ENCODE assay signal across 12 mouse cellular contexts in the genomic region with DNA sequence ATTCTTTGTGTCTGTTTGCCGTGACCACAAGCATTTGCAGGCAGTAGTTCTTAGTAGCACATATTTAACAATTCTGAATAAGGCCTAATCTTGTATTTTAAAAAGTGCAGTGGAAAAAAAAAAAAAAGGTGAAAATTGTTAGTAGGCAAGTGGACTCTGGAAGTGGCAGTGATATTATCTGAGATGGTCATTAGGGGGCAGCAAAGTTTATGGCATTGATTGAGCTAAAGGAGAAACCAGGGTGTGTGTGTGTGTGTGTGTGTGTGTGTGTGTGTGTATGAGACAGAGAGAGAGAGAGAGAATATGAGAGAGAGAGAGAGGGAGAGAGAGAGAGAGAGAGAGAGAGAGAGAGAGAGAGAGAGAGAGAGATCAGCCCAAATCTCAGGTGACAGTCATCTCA. TPM values are rescaled to one million over a fixed set of nuclear protein-coding genes. Genes with fewer than 3 reads are reported as not detected.
DNase-seq lines count a peak whose midpoint lies in the region; ATAC-seq and TF ChIP-seq lines count a peak whose summit lies in the region.
"Had no signal": no experiment of that assay in that cellular context is flagged by ENCODE, and none has a peak within 500 bp of the region (broad histone marks: within the 10 kb centered on the region; RNA-seq: fewer than 3 reads in every experiment).

No protein-coding gene starts in this region.

- no peaks in the 10 kb centered on the region for H3K4me1 ChIP-seq in kidney, postnatal 0 days (replicated peaks; ENCODE audit: insufficient read depth, low read length)
- H3K4me1 ChIP-seq in kidney, embryonic 16.5 days (ENCODE audit: insufficient read depth, low read length): peaks cover 4% of the 10 kb centered on the region; the same call in 1 of the 2 replicates
- H3K4me1 ChIP-seq in neural tube, embryonic 15.5 days: peaks cover 5% of the 10 kb centered on the region

- no peaks in the 10 kb centered on the region for H3K27me3 ChIP-seq in kidney, postnatal 0 days (ENCODE audit: insufficient read depth, low read length)
- H3K27me3 ChIP-seq in kidney, embryonic 16.5 days (ENCODE audit: insufficient read depth, low read length): no peaks in the 10 kb centered on the region
- H3K27me3 ChIP-seq in neural tube, embryonic 15.5 days (replicated peaks): no peaks in the 10 kb centered on the region
- H3K27me3 ChIP-seq: stomach, embryonic 15.5 days had no signal

- no peaks in the 10 kb centered on the region for H3K9me3 ChIP-seq in kidney, postnatal 0 days (replicated peaks; ENCODE audit: low read length)
- H3K9me3 ChIP-seq in kidney, embryonic 16.5 days (ENCODE audit: low read length): no peaks in the 10 kb centered on the region
- no peaks in the 10 kb centered on the region for H3K9me3 ChIP-seq in neural tube, embryonic 15.5 days (replicated peaks)
- H3K9me3 ChIP-seq: stomach, embryonic 15.5 days had no signal

- peaks cover 27% of the 10 kb centered on the region for H3K36me3 ChIP-seq in kidney, postnatal 0 days (ENCODE audit: insufficient read depth, low read length)
- H3K36me3 ChIP-seq in kidney, embryonic 16.5 days (ENCODE audit: insufficient read depth, low read length): peaks cover 47% of the 10 kb centered on the region
- H3K36me3 ChIP-seq in neural tube, embryonic 15.5 days: peaks cover 49% of the 10 kb centered on the region

- H3K4me2 ChIP-seq in kidney, postnatal 0 days (ENCODE audit: low read length): no peak overlapping the region
- no peak overlapping the region for H3K4me2 ChIP-seq in kidney, embryonic 16.5 days (replicated peaks; ENCODE audit: low read depth, low read length)
- no peak overlapping the region for H3K4me2 ChIP-seq in neural tube, embryonic 15.5 days
- H3K4me2 ChIP-seq: stomach, embryonic 15.5 days had no signal

- H3K9ac ChIP-seq in kidney, postnatal 0 days (ENCODE audit: low read depth, low read length): no peak overlapping the region
- H3K9ac ChIP-seq in kidney, embryonic 16.5 days (replicated peaks; ENCODE audit: low read length): no peak overlapping the region
- no peak overlapping the region for H3K9ac ChIP-seq in neural tube, embryonic 15.5 days (replicated peaks)
- H3K9ac ChIP-seq: stomach, embryonic 15.5 days had no signal

- TF ChIP-seq CTCF in kidney, postnatal 0 days (IDR thresholded peaks at IDR 0.05; ENCODE audit: low read depth): peak; percentile 59

- 88% methylated on average over 1 of the region's 1 CpGs for WGBS in kidney, postnatal 0 days
- WGBS in kidney, embryonic 16.5 days: 79% methylated on average over 1 of the region's 1 CpGs
- WGBS in neural tube, embryonic 15.5 days: 84% methylated on average over 1 of the region's 1 CpGs

- peak; percentile 59 for DNase-seq in embryo, embryonic 10.5 days (ENCODE audit: low spot score)
- DNase-seq in embryo, embryonic 9.5 days (ENCODE audit: extremely low spot score): no peak
- DNase-seq in kidney, postnatal 0 days (ENCODE audit: low spot score): peak; percentile 52
- no peak for DNase-seq in neural tube, embryonic 10.5 days (ENCODE audit: extremely low spot score, low spot score)
- DNase-seq in retina, postnatal 7 days (ENCODE audit: low read depth, low spot score): peak; percentile 30
- DNase-seq in thymus, adult 18-20 months: no peak
- DNase-seq: gastrocnemius, postnatal 14 days; kidney, adult 9 months; right cerebral cortex, postnatal 14 days had no signal

- no peak for ATAC-seq in kidney, postnatal 0 days (replicated peaks; ENCODE audit: low FRiP score, low read depth)
- no peak for ATAC-seq in kidney, embryonic 16.5 days (ENCODE audit: low FRiP score, low TSS enrichment)
- ATAC-seq in neural tube, embryonic 15.5 days (ENCODE audit: low FRiP score): peak; percentile 6; the same call in 1 of the 2 replicates

- no peak overlapping the region for H3K27ac ChIP-seq in kidney, postnatal 0 days
- H3K27ac ChIP-seq in kidney, embryonic 16.5 days (ENCODE audit: low read length): no peak overlapping the region
- no peak overlapping the region for H3K27ac ChIP-seq in neural tube, embryonic 15.5 days (replicated peaks)
- H3K27ac ChIP-seq: stomach, embryonic 15.5 days had no signal

- no peak overlapping the region for H3K4me3 ChIP-seq in kidney, postnatal 0 days (replicated peaks; ENCODE audit: low read depth, low read length)
- no peak overlapping the region for H3K4me3 ChIP-seq in kidney, embryonic 16.5 days (ENCODE audit: low read length)
- no peak overlapping the region for H3K4me3 ChIP-seq in neural tube, embryonic 15.5 days (replicated peaks)
- H3K4me3 ChIP-seq: stomach, embryonic 15.5 days had no signal

RNA-seq across cellular contexts. Expression of gene 1700001L19Rik, which starts 3.4 kb away (rescaled TPM):
- polyA plus RNA-seq in kidney, postnatal 0 days (2015; fragmentation: Nextera tagmentation; extraction: Ambion mirVana): 0.40 and 0.43 TPM in 2 replicates
- polyA plus RNA-seq in kidney, embryonic 16.5 days (2015; fragmentation: Nextera tagmentation; extraction: Ambion mirVana): 0.35 and 0.49 TPM in 2 replicates
- 4.8 and 5.9 TPM in 2 replicates for polyA plus RNA-seq in neural tube, embryonic 15.5 days (2015; fragmentation: Nextera tagmentation; extraction: Ambion mirVana)

RNA-seq across cellular contexts. Expression of gene Fastkd3, which starts 11.8 kb away (rescaled TPM):
- polyA plus RNA-seq in kidney, postnatal 0 days (2015; fragmentation: Nextera tagmentation; extraction: Ambion mirVana): 28.3 and 28.4 TPM in 2 replicates
- 33.9 and 34.3 TPM in 2 replicates for polyA plus RNA-seq in kidney, embryonic 16.5 days (2015; fragmentation: Nextera tagmentation; extraction: Ambion mirVana)
- polyA plus RNA-seq in neural tube, embryonic 15.5 days (2015; fragmentation: Nextera tagmentation; extraction: Ambion mirVana): 19.5 and 24.3 TPM in 2 replicates

RNA-seq across cellular contexts. Expression of gene Mtrr, which starts 11.8 kb away (rescaled TPM):
- 12.0 and 13.9 TPM in 2 replicates for polyA plus RNA-seq in kidney, postnatal 0 days (2015; fragmentation: Nextera tagmentation; extraction: Ambion mirVana)
- polyA plus RNA-seq in kidney, embryonic 16.5 days (2015; fragmentation: Nextera tagmentation; extraction: Ambion mirVana): 21.7 and 23.7 TPM in 2 replicates
- 14.5 and 15.8 TPM in 2 replicates for polyA plus RNA-seq in neural tube, embryonic 15.5 days (2015; fragmentation: Nextera tagmentation; extraction: Ambion mirVana)

Comparison
In these comparisons a context has a peak if more than half of its experiments do, and no peak if none do; other contexts are left out.
1. DNase-seq: peak in embryo, embryonic 10.5 days (single experiment), kidney, postnatal 0 days (single experiment) and retina, postnatal 7 days (single experiment); none in embryo, embryonic 9.5 days (single experiment), neural tube, embryonic 10.5 days (single experiment) and thymus, adult 18-20 months (0 of 2).